Mouse (Mus musculus): ENCODE results near the gene Cmip.

Gene Cmip

DNA sequence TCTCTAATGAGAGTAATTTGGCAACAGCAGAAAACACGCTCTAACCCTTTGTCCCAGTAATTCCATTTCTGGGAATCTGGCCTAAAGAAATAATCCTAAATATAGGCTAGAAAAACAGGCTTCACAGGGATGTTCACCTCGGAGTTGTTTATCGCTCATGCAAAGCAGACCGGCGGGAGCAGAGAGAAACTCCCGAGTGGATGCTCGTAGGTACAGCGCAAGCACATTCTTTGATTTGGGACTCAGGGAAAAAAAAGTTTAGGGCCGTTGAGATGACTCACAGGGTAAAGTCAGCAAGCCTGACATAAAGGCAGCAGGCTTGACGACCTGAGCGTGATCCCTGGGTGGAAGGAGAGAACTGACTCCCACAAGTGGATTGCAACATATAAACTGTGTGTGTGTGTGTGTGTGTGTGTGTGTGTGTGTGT is 116.2 kb downstream of the Cmip start:
- in situ Hi-C loops (cut with MboI, MseI): no loop called here

DNA sequence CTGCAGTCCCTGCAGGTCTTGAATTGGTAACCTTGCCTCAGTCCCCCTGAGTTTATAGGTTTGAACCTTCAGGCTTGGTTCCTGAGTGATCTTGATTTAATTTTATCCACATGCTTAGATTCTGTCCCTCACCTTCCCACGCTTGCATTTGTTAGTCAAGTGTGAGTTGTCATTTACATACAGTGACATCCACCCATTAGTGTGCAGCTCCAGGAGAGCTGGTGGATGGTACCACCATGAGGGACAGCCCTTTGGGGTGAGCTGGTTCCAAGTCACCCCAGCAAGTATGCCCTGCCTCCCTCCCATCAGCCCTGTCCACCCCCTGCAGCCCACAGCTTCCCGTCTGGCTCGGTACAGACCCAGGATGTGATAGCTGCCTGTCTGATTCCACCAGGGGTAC is 117.2 kb downstream of the Cmip start:
- in situ Hi-C loops (cut with MboI, MseI): no loop called here

DNA sequence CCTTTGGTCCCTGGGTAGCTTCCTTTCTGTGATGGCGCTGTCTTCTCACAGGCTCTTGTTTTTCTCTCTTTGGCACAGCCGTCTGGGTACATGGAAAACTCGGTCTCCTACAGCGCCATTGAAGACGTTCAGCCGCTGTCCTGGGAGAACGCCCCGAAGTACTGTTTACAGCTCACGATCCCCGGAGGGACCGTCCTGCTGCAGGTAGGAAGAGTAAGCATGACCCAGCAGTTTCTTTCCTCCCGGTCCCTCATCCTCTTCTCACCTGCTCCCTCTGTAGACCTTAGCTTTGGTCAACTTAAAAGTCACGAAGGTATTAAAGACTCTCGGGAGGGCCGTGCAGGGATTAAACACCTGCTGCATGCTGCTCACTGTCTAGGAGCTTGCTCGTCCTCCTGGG is 120.1 kb downstream of the Cmip start:
- in situ Hi-C loops (cut with MboI, MseI): no loop called here

DNA sequence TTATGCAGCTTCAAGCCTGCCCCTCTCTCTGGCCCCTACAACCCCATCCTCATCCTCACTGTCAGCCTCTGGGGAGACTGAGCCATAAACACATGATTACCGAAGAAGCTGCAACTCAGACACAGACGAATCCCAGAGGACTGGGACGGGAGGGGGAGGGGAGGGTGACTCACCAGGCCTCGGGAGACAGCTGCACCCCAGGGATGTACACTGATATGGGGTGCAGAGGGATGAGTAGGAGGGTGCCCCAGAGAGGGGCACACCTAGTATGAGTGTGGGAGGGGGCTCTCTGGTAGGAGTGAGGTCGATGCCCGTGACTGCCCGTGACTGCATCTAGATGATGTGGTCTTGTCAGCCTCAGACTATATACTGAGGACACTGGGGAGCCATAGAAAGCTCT is 121.8 kb downstream of the Cmip start:
- in situ Hi-C loops (cut with MboI, MseI): no loop called here

DNA sequence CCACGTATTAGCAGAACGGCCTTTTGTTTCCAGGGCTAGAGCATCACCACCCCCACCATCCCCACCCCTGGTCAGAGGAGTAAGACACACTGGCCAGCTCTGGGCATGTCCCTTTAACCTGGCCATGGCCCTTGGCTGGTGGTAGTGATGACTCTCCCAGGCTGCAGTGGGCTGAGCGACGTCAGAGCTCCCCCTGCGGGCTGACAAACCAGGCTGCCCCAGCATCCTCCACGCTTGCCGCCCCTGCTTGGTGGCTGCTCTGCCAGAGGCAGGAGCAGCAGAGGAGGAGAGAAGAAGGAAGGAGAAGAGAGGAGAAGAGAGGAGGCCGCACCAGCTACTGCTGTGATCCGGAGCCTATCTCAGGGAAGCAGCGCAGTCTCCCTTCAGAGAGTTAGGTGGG is 122.3 kb downstream of the Cmip start:
- in situ Hi-C loops (cut with MboI, MseI): no loop called here

DNA sequence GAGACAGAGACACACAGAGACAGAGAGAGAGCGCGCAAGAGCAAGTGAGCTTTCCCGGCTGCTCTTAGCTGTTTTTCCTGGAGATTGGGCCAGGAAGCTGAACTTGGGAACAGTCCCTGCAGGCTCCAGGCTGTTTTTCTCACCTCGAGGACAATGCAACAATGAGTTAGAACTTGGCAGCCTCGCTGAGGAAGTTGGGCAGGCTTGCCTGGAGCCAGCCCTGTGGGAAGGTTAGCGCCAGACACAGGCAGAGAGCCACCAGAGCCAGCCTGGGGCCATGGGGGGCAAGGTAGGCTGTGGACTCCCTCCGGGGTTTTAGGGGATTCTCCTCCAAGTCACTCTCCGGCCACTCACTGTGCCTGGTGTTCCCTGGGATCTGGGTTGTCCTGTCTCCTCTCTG is 123.9 kb downstream of the Cmip start:
- in situ Hi-C loops (cut with MboI, MseI): no loop called here

DNA sequence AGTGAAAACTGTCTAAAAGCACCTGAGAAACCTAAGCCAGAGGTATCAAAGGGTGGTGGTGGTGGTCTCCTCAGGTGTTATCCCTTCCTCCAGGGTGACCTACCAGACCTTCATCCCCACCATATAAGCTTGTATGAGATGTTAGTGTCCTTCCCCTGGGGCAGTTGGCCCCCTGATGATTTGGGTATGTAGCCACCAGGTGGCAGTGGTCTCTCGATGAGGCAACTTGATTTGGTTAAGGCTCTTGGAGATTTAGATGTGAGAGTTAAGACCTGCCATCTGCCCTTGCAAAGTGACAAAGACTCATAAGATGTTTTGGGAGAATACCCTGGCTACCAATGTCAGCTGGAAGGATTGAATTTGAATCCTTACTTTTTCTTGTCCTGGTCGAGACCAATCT is 129.3 kb downstream of the Cmip start:
- in situ Hi-C loops (cut with MboI, MseI): no loop called here

DNA sequence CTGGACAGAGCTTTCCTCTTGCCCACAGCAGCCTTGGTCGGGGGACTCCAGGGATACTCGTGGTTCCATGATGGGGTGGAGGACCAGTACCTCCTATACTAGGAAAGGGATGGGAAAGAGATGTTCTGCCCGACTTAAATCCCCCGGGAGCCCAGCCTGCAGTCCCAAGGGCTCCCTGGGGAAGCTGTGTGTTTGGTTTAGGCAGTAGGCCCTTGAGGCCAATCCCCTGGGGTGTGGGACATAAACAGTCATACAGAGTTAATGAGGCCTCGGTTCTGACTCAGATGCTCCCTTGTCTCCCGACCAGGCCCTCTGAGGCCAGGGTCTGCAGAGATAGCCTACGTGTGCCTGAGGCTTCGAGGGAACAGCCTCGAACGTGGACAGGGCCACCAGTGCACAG is 130.8 kb downstream of the Cmip start:
- in situ Hi-C loops (cut with MboI, MseI): no loop called here

DNA sequence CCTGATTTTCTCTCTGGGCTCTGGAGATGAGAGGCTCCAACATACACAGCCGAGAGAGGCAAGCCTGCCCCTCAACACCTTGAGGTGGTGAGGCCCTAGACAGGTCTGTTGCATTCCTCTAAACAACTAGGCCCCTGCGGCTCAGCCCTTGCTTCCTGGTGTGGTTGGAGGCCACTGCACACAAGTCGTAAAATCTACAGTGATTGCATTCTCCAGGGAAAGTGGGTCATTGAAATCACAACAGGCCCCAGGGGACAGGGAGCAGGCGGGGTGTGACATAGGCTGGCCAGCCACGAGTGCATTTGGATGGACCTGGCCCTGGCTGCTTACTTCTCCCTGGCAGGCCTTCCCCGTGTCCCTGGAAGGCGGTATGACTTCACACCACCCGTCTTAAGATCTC is 131.5 kb downstream of the Cmip start:
- in situ Hi-C loops (cut with MboI, MseI): no loop called here

DNA sequence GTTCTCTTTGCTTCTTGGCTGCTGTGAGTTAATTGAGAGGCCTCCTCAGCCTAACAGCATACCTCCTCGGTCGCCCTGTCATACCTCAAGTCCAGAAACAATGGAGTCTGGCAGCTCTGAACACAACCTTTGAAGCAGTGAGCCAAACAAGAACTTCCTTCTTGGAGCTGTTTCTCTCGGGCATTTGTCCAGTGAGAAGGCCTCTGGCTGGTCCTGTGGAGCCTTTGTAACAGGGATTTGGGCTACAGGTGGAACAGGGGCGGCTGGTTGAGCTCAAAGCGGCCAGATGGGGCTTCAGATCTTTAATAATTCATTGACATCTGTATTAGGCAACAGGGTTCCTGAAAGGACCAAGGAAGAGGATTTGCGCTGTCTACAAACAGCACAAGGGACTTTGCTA is 137.0 kb downstream of the Cmip start:
- in situ Hi-C loops (cut with MboI, MseI): no loop called here

DNA sequence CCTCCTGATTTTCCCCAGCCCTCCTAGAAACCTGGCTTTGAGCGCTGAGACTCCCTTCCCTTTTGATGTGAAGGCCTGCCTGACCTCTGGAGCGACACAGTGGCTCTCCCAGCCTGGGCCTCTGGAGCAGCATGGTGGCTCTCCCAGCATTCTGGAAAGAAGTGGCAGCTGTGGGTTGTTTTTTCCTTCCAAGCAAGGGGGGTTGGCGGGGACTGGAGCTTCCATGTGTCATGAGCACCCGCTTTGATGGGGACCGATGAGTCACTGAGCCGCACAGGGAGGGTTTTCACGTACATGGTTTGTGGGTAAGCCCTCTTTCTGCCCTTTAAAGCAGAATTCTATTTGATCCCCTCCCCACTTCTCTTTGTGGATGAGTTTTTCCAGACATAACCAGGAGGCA is 138.2 kb downstream of the Cmip start:
- in situ Hi-C loops (cut with MboI, MseI): no loop called here

DNA sequence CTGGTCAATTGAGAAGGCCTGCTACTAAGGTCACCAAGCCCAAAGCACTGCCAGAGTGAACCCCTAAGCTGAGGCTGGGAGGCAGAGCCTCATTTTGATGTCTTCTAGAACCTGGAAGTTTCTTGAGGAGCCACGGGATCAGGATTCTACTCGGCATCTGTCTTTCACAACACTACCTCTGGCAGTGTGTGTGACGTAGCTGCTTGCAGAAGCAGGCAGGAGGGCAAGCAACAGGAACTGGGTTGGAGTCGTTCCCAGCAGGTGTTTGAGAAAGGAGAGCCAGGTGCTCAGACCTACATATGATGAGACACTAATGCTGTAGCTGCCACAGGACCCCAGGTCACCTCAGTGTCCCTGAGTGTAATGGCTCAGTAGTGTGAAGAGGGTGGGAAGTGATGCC is 140.0 kb downstream of the Cmip start:
- in situ Hi-C loops (cut with MboI, MseI): no loop called here

DNA sequence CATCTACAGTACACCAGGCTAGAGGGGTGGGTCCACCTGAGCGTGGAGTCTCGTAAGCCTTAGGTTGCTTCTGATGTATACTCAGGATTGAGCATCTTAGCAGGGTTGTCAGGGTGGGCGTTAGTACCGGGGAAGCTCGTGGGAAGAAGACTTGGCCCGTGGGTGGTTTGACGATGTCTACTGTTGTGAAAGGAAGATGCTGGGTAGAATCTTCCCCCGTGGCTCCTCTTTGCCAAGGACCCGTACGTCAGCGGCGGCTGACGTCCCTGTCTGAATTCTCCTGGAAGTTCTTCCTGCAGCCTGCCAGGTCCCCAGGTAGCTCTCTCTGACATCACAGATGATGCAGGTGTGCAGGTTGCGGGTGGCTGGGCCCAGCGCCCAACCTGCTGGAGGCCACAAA is 140.9 kb downstream of the Cmip start:
- in situ Hi-C loops (cut with MboI, MseI): no loop called here

DNA sequence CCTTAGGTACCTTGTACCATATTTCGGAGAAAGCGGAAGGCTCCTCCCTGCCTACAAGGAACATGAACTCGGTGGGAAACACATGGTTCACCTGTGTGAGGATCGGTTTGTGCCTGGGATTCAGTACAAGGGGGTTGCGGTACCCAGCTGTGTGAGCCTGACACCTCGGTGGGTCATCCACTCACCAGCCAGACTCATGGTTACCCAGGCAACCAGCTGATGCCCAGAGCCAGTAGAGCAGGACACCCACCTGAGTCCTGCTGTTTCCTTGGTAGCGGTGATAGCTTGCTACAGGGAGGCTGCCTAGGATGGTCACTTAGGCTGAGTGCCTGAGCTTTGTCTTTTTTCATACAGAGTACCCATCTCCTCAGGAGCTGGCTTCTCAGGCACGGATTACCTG is 142.4 kb downstream of the Cmip start:
- in situ Hi-C loops (cut with MboI, MseI): no loop called here

DNA sequence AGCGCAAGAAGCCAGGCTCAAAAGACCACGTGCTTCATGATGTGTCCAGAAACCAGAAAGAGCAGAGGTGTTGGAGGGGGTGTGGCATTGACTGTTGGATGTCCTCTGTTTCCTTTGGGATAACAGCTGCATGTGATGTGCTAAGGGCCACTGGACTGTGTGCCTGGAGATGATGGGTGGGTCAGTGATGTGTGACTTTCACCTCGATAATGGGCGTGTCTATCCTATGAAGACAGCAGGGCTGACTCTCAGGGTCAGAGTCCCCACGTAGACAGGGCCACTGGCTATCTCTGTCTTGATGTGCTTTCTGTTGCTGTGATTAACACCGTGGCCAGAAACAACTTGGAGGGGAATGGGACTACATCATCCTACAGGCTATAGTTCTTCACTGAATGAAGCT is 144.0 kb downstream of the Cmip start:
- in situ Hi-C loops (cut with MboI, MseI): no loop called here

DNA sequence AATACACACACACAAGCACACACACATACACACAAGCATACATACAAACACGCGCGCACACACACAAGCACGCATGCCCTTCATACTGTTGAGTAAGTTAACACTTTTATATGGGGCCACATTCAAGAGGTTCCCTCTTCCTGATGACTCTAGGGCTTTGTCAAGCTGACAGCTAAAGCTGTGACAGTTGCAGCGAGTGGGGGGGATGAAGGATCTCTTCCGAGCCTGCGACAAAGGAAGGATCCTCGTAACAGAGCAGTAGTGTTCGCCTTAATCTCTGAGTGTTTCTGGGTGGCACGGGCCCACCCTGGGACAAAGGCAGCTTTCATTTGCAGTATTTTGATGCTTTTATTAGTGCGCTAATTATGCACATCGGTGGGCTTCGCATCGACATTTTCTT is 145.0 kb downstream of the Cmip start:
- in situ Hi-C loops (cut with MboI, MseI): no loop called here

DNA sequence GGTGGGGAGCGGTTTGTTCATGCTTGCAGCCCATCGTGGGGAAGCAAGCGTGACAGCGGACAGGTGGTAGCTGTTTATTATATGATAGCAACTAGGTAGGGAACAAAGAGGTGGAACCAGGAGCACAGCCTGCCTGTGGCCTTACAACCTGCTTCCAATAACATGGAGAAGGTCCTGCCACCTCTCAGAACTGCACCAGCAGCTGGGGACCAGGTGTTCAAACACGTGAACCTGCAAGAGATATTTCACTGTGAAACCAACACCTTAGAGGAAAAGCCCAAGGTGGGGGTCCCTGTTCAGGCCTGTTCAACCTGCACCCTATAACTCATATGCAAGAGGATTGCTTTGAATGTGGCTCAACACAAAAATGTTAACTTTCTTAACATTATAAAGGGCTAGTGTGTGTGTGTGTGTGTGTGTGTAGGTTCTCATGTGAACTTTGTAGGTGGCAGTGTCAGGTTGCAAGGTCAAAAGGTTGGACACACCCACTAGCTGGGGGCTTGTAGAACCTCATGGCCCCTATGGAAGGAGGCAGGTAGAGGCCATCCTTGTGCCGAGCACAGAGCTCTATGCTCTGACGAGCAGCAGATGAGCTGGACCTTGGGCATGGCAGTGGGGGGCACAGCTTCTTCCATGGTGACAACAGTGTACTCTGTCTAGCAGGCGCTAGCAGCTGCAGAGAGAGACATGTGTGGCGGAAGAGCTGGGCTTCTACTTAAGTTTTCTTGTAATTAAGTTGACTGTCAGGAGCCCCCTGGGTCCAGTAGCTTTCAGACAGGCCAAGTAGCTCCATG is 146.2 kb downstream of the Cmip start:
- in situ Hi-C loops (cut with MboI, MseI): no loop called here

DNA sequence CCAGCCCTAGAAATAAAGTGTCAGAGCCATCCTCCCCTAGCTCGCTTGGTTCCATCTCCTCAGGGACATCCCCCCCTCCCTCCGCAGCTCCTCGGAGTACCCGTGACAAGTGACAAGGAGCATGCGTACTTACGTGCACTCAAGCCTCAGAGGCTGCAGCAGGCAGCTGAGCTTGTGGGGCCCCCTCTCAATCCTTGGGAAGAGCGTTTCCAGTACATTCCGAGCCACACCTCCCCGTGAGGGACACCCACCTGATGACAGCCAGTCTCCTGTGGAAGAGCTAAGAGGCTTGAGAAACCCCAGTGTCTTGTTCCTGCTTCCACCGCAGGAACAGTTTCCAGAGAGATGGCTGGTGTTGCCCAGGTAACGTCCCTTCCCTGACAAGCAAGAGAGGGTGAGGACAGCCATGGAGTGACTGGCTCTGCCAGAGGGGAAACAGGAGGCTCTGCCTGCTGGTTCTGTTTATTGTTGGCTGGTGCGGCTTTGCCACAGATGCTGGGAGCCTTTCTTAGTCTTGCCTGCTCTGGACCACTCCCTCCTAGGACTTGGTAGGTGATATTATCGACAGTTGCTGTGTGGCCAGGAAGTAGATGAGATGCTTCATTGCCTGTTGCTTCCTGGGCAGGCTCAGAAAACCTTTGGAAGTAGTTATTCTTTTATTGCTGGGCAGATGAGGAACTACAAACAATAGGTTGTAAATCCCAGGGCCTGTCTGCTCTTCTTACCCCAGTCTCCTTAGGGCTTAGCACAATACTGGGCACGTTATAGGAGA is 147.0 kb downstream of the Cmip start:
- in situ Hi-C loops (cut with MboI, MseI): no loop called here

DNA sequence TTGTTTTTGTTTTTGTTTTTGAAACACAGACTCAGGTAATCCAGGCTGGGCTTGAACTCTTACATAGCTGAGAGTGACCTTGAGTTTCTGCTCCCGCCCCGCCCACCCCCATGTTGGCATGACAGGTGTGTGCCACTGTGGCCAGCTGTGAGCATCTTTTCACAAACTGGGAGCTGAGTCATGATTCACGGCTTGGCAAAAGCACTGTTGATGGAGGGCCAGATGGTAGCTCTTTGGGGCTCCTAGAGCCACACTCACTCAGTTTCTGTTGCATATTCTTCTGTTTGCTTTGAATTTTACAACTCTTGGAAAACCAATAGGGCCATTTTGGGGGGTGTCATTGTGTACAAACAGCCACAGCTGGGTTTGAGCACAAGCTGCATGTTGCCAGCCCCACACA is 149.2 kb downstream of the Cmip start:
- in situ Hi-C loops (cut with MboI, MseI): no loop called here

DNA sequence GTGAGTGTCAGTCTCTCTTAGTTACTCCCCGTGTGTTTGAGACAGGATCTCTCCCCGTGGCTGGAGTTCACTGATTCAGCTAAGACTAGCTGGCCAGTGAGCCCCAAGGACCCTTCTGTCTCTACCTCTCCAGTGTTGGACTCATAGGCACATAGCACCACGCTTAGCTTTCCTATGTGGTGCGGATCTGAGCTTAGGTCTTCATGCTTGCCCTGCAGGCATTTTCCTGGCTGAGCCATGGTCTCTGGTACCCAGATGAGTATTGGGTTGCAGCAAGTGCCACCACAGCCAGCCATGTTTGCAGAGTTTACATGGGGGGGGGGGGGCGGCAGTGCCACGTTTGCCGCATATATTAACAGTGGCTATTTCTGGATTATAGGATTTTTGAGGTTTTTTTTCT is 151.8 kb downstream of the Cmip start:
- in situ Hi-C loops (cut with MboI, MseI): no loop called here

DNA sequence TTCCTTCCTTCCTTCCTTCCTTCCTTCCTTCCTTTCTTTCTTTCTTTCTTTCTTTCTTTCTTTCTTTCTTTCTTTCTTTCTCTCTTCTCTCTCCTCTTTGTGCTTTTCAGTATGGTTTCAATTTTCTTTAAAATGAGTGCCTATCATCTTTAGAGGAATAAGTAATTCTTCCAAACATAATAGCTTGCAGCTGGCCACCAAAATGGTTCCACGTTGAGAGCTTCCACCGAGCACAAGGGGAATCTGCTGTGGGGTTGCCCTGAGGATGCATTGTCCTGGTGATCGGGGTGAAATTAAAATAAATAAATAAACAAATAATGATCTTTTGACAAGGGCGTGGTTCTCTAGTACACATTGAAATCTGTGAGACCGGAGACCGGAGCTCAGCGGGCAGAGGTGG is 152.2 kb downstream of the Cmip start:
- in situ Hi-C loops (cut with MboI, MseI): no loop called here

DNA sequence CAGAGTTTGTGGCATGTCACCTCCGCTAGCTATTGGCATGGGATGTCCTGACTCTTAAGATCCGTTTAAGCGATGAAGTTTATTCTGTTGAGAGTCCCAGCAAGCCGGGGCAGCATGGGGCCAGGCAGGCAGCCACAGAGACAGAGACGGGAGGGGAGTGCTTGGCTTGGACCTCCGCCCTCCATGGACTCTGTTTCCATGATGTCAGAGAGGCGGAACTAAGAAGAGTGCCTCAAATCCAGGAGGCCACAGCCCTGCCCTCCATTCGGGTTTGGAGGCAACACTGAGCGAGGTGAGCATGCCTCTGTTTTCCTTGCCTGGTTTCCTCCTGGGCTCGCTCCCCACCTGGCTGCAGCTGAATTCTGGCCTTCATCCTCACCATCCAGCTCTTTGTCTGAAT is 153.5 kb downstream of the Cmip start:
- in situ Hi-C loops (cut with MboI, MseI): no loop called here

DNA sequence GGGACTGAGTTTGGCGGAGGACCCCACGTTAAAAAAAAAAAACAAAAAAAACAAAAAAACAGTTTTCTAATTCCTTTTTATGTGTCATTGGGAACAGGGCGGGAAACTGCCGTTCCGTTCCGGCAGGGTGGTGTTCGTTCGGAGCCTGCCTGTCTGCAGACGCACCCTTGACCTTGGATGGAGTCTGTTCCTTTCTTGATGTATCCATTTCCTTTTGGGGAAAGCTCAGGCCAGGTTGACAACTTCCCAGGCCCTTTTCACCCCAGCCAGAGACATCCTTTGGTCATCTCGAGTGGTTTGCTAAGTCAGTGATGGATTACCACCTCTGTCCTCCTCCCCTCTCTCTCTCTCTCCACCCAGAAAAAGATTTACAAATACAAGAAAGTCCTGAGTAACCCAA is 154.0 kb downstream of the Cmip start:
- in situ Hi-C loops (cut with MboI, MseI): no loop called here
